Mouse (Mus musculus): Measurements from ENCODE around the gene Dennd1a. TPM values are rescaled to one million over a fixed set of nuclear protein-coding genes. Genes with fewer than 3 reads are reported as not detected.

Gene Dennd1a
- polyA plus RNA-seq, 1 experiment: 36.2 TPM

- no peak for DNase-seq
- no peaks in the 10 kb centered on the region for H3K4me1 ChIP-seq (ENCODE audit: control insufficient read depth, insufficient read depth, low read length)
- no peak overlapping the region for H3K27ac ChIP-seq (ENCODE audit: insufficient read depth, low read depth, low read length)
- TF ChIP-seq POLR2A (IDR thresholded peaks at IDR 0.05; ENCODE audit: low read depth, low read length) (no peak), CTCF (conservative IDR thresholded peaks at IDR 0.05; ENCODE audit: insufficient read depth, insufficient read length, low read depth, low read length) (no peak)
- WGBS: 60% methylated on average over 3 of the region's 3 CpGs
- H3K4me3 ChIP-seq (ENCODE audit: insufficient read depth, low read depth, low read length): no peak overlapping the region
- no peaks in the 10 kb centered on the region for H3K27me3 ChIP-seq (replicated peaks; ENCODE audit: control insufficient read depth, insufficient read depth, low read length)
- no peaks in the 10 kb centered on the region for H3K36me3 ChIP-seq (ENCODE audit: control insufficient read depth, insufficient read depth, low read length)
Measured at GRCm38 (mm10) chr2:38313399-38313798, 26.2 kb upstream of the Dennd1a start.

DNA sequence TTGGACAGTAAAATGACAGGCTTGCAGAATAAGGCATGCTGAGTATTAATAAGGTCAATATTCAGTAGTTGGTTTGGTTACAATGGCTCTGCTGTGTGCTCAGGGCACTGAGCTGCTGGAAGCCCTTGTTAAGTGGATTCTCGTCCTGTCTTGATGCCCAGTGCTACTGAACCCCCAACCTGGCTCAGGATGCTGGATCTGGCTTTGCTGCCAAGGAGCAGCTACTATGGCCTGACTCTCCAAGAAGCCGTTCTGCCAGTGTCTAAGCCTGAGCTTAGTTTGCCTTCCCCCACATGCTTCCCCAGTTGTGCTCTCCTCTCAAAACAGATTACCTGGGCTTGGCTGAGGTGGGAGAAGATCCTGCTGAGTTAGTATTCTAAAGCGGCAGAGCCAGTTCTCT lies 25.7 kb upstream of the Dennd1a start:
- no peak for TF ChIP-seq POLR2A (IDR thresholded peaks at IDR 0.05; ENCODE audit: low read depth, low read length)
- no peak for TF ChIP-seq CTCF (conservative IDR thresholded peaks at IDR 0.05; ENCODE audit: insufficient read depth, insufficient read length, low read depth, low read length)
- Histone ChIP-seq H3K36me3 (ENCODE audit: control insufficient read depth, insufficient read depth, low read length) (no peaks in the 10 kb centered on the region), H3K27ac (ENCODE audit: insufficient read depth, low read depth, low read length) (no peak overlapping the region), H3K4me3 (ENCODE audit: insufficient read depth, low read depth, low read length) (no peak overlapping the region), H3K27me3 (replicated peaks; ENCODE audit: control insufficient read depth, insufficient read depth, low read length) (no peaks in the 10 kb centered on the region), H3K4me1 (ENCODE audit: control insufficient read depth, insufficient read depth, low read length) (no peaks in the 10 kb centered on the region)
- 68% methylated on average over 3 of the region's 3 CpGs for WGBS
- DNase-seq: no peak

GRCm38 (mm10) chr2:38305152-38305551 lies 18.0 kb upstream of the Dennd1a start:
- Histone ChIP-seq H3K36me3 (ENCODE audit: control insufficient read depth, insufficient read depth, low read length) (no peaks in the 10 kb centered on the region), H3K27ac (ENCODE audit: insufficient read depth, low read depth, low read length) (no peak overlapping the region), H3K4me1 (ENCODE audit: control insufficient read depth, insufficient read depth, low read length) (no peaks in the 10 kb centered on the region), H3K27me3 (replicated peaks; ENCODE audit: control insufficient read depth, insufficient read depth, low read length) (no peaks in the 10 kb centered on the region), H3K4me3 (ENCODE audit: insufficient read depth, low read depth, low read length) (no peak overlapping the region)
- 78% methylated on average over 1 of the region's 1 CpGs for WGBS
- TF ChIP-seq POLR2A (IDR thresholded peaks at IDR 0.05; ENCODE audit: low read depth, low read length): no peak
- no peak for TF ChIP-seq CTCF (conservative IDR thresholded peaks at IDR 0.05; ENCODE audit: insufficient read depth, insufficient read length, low read depth, low read length)
- DNase-seq: no peak

GRCm38 (mm10) chr2:38300941-38301340 lies 13.8 kb upstream of the Dennd1a start:
- no peak for DNase-seq
- Histone ChIP-seq H3K4me3 (ENCODE audit: insufficient read depth, low read depth, low read length) (no peak overlapping the region), H3K36me3 (ENCODE audit: control insufficient read depth, insufficient read depth, low read length) (no peaks in the 10 kb centered on the region), H3K4me1 (ENCODE audit: control insufficient read depth, insufficient read depth, low read length) (no peaks in the 10 kb centered on the region), H3K27ac (ENCODE audit: insufficient read depth, low read depth, low read length) (no peak overlapping the region), H3K27me3 (replicated peaks; ENCODE audit: control insufficient read depth, insufficient read depth, low read length) (no peaks in the 10 kb centered on the region)
- WGBS: 75% methylated on average over 2 of the region's 2 CpGs
- TF ChIP-seq CTCF (conservative IDR thresholded peaks at IDR 0.05; ENCODE audit: insufficient read depth, insufficient read length, low read depth, low read length) (no peak), POLR2A (IDR thresholded peaks at IDR 0.05; ENCODE audit: low read depth, low read length) (no peak)

DNA sequence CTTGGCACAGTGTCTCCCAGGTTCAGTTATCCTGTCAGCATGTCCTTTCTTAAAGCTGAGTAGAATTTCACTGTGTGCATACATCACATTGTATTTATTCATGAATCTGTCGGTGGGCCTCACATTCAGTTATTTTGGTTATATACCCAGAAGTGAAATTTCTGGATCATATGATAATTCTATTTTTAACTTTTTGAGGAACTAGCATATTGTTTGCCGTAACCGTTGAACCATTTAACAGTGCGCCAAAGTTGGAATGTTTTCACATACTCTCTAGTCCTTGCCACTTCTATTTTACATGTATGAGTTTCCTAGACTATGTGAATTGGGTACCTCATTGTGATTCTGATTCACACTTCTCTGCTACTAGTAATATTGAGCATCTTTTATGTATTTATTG lies 8.7 kb upstream of the Dennd1a start:
- H3K4me3 ChIP-seq (ENCODE audit: insufficient read depth, low read depth, low read length): no peak overlapping the region
- H3K36me3 ChIP-seq (ENCODE audit: control insufficient read depth, insufficient read depth, low read length): no peaks in the 10 kb centered on the region
- H3K27me3 ChIP-seq (replicated peaks; ENCODE audit: control insufficient read depth, insufficient read depth, low read length): peaks cover 2% of the 10 kb centered on the region; the same call in 1 of the 2 replicates
- DNase-seq: no peak
- TF ChIP-seq POLR2A (IDR thresholded peaks at IDR 0.05; ENCODE audit: low read depth, low read length) (no peak), CTCF (conservative IDR thresholded peaks at IDR 0.05; ENCODE audit: insufficient read depth, insufficient read length, low read depth, low read length) (no peak)
- H3K27ac ChIP-seq (ENCODE audit: insufficient read depth, low read depth, low read length): no peak overlapping the region
- 87% methylated on average over 4 of the region's 4 CpGs for WGBS
- 0 out of 2 replicates have a peak, but pooled peaks cover 3% of the 10 kb centered on the region for H3K4me1 ChIP-seq (ENCODE audit: control insufficient read depth, insufficient read depth, low read length)

DNA sequence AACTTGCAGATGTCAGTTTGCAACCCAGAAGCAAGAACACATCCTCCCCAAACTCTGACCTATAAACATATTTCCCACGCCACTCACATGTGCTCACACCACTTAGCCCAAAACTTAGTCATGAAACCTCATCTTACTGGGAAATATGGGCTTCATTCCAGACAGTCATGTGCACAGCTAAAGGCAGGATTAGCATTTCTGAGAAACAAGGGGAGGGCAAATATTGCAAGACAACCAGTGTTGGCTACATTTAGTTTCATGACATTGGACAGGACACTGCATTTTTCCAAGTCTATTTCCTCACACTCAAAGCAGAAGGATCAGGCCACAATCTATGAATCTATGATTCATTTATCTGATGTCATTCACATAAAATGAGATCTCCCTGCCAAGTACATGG lies 4.3 kb upstream of the Dennd1a start:
- TF ChIP-seq POLR2A (IDR thresholded peaks at IDR 0.05; ENCODE audit: low read depth, low read length): no peak
- TF ChIP-seq CTCF (conservative IDR thresholded peaks at IDR 0.05; ENCODE audit: insufficient read depth, insufficient read length, low read depth, low read length): no peak
- WGBS: 61% methylated on average over 1 of the region's 1 CpGs
- DNase-seq: peak; percentile 37
- Histone ChIP-seq H3K36me3 (ENCODE audit: control insufficient read depth, insufficient read depth, low read length) (no peaks in the 10 kb centered on the region), H3K4me3 (ENCODE audit: insufficient read depth, low read depth, low read length) (no peak overlapping the region), H3K27me3 (replicated peaks; ENCODE audit: control insufficient read depth, insufficient read depth, low read length) (peaks cover 2% of the 10 kb centered on the region; the same call in 1 of the 2 replicates), H3K4me1 (ENCODE audit: control insufficient read depth, insufficient read depth, low read length) (peaks cover 3% of the 10 kb centered on the region; the same call in 1 of the 2 replicates), H3K27ac (ENCODE audit: insufficient read depth, low read depth, low read length) (no peak overlapping the region)

DNA sequence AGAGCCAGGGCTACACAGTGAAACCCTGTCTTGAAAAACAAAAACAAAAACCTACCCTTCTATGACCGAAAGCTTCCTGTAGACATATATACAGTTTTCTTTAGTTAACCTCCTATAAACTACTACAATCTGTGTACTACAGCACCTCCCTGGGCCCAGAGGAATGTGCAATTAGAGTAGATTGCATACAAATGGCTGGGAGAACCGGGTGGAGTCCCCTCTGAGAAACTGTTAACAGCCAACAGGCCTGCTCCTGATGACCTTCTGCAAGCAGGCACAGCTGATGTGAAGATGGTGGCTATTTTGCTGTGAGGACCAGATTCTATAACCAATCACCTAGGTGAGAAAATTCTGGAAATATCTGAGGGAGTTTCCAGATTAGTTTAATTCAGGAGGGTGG lies 1.0 kb upstream of the Dennd1a start:
- WGBS: 73% methylated on average over 2 of the region's 2 CpGs
- H3K36me3 ChIP-seq (ENCODE audit: control insufficient read depth, insufficient read depth, low read length): no peaks in the 10 kb centered on the region
- DNase-seq: no peak
- no peak overlapping the region for H3K27ac ChIP-seq (ENCODE audit: insufficient read depth, low read depth, low read length)
- H3K4me3 ChIP-seq (ENCODE audit: insufficient read depth, low read depth, low read length): no peak overlapping the region
- peaks cover 3% of the 10 kb centered on the region; the same call in 1 of the 2 replicates for H3K4me1 ChIP-seq (ENCODE audit: control insufficient read depth, insufficient read depth, low read length)
- TF ChIP-seq CTCF (conservative IDR thresholded peaks at IDR 0.05; ENCODE audit: insufficient read depth, insufficient read length, low read depth, low read length) (no peak), POLR2A (IDR thresholded peaks at IDR 0.05; ENCODE audit: low read depth, low read length) (no peak)
- no peaks in the 10 kb centered on the region for H3K27me3 ChIP-seq (replicated peaks; ENCODE audit: control insufficient read depth, insufficient read depth, low read length)

DNA sequence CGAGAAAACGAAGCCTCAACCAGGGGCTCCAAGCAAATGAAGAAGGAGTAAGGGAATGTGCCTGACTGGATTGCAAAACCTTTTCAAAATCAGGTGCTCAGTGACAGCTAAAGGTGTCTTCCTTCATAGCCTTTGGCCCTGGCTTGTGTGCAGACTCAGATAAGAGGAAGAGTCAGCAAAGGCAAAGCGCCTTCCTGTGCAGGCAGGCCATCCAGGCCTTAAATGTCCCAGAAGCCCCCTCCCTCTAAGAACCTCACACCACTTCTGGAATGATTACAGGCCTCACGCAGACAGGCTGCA lies 807 bp downstream of the Dennd1a start:
- Histone ChIP-seq H3K27me3 (replicated peaks; ENCODE audit: control insufficient read depth, insufficient read depth, low read length) (no peaks in the 10 kb centered on the region), H3K27ac (ENCODE audit: insufficient read depth, low read depth, low read length) (peak overlapping the region; percentile 70), H3K4me1 (ENCODE audit: control insufficient read depth, insufficient read depth, low read length) (peaks cover 8% of the 10 kb centered on the region), H3K4me3 (ENCODE audit: insufficient read depth, low read depth, low read length) (peak overlapping the region; percentile 94), H3K36me3 (ENCODE audit: control insufficient read depth, insufficient read depth, low read length) (no peaks in the 10 kb centered on the region)
- peak; percentile 31 for DNase-seq
- TF ChIP-seq POLR2A (IDR thresholded peaks at IDR 0.05; ENCODE audit: low read depth, low read length) (no peak), CTCF (conservative IDR thresholded peaks at IDR 0.05; ENCODE audit: insufficient read depth, insufficient read length, low read depth, low read length) (no peak)
- 10% methylated on average over 4 of the region's 4 CpGs for WGBS
